Mouse (Mus musculus): Measurements from ENCODE around the gene Apoh. TPM values are rescaled to one million over a fixed set of nuclear protein-coding genes. Genes with fewer than 3 reads are reported as not detected.
A peak's percentile ranks its signal among the peaks of the same experiment; 100 is the strongest.

The Apoh gene
- not detected in 2 replicates for polyA plus RNA-seq (2014; fragmentation: Nextera tagmentation; extraction: Ambion mirVana)

DNA sequence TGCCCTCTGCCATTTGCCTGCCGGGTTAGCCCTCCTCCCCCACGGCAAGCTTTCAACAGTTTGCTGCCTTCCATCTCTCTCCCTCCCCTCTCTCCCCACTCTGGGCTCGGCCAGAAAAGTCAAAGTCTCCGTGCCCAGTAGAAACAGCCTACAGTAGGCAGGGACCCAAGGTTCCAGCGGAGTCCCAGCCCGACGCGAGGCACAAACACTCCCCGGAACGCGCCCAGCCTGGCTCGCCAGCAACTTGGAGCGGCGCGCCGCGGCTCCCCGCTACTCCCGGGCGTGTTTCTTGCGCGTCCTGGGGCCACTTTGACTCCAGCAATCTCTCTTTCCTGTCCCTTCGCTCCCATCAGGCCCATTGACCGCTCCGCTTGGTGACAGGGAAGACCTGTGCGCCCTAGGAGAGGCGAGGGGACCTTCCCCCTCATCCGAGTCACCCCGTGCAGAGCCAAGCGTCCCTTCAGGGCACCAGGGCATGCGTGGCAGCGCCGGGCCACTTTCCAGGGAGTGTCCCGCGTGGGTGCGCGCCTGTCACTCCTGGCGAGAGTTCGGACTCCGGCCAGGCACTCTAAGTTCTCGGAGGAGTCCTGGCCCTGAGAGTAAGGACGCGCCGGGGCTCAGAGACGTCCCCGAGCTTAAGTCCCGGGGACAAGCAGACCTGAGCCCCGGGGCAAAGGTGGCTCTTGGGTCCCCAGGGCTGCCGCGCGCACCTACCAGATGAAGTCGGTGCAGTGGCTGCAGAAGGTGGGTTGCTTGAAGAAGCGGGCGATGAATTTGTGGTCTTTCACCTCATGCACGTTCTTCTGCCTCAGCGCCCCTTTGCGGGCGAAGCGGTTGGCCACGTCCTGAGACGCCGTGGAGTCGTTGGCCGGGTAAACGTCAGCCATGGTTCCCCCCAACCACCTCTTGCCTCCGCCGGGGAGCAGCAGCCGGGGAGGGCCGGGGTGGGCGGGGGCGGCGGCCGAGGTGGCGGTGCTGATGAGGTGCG is at the start of gene Apoh:
Gene Apoh, plus strand, starts transcription at position 574 of the 988 bp plus-strand sequence.
- DNase-seq (ENCODE audit: low spot score) (peak; percentile 76), ATAC-seq (replicated peaks; ENCODE audit: low FRiP score) (peak; percentile 31)
- Histone ChIP-seq H3K36me3 (ENCODE audit: control insufficient read depth, insufficient read depth, low read length) (no peaks in the 10 kb centered on the region), H3K9me3 (ENCODE audit: control insufficient read depth, low read length) (no peaks in the 10 kb centered on the region), H3K4me3 (ENCODE audit: low read depth, low read length) (peak within 1 kb of the TSS; percentile 70), H3K4me1 (replicated peaks; ENCODE audit: control insufficient read depth, insufficient read depth, low read length) (peaks cover 9% of the 10 kb centered on the region), H3K4me2 (ENCODE audit: low read depth, low read length, severe bottlenecking) (peak within 1 kb of the TSS; percentile 100), H3K27ac (ENCODE audit: low read depth, low read length) (peak within 1 kb of the TSS; percentile 53; the same call in 1 of the 2 replicates), H3K9ac (ENCODE audit: low read length) (peak within 1 kb of the TSS; percentile 85), H3K27me3 (ENCODE audit: control insufficient read depth, insufficient read depth, low read length) (peaks cover 10% of the 10 kb centered on the region)
- under 1% methylated on average over 74 of the region's 75 CpGs for WGBS

DNA sequence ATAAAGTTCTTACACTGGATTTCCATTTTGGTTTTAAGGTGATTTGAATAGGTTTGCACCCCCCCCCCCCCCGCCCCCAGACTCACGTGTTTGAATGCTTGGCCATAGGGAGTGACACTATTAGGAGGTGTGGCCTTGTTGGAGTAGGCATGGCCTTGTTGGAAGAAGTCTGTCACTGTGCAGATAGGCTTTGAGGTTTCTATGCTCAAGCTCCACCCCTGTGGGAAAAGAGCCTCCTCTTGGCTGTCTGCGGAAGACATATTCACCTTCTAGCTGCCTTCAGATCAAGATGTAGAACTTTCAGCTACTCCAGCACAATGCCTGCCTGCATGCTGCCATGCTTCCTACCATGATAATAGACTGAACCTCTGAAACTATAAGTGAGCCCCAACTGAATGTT is 49.3 kb upstream of the Apoh start:
- Histone ChIP-seq H3K4me3 (ENCODE audit: low read depth, low read length) (no peak overlapping the region), H3K9me3 (ENCODE audit: control insufficient read depth, low read length) (no peaks in the 10 kb centered on the region), H3K4me1 (replicated peaks; ENCODE audit: control insufficient read depth, insufficient read depth, low read length) (no peaks in the 10 kb centered on the region), H3K36me3 (ENCODE audit: control insufficient read depth, insufficient read depth, low read length) (no peaks in the 10 kb centered on the region), H3K27ac (ENCODE audit: low read depth, low read length) (no peak overlapping the region), H3K9ac (ENCODE audit: low read length) (no peak overlapping the region), H3K27me3 (ENCODE audit: control insufficient read depth, insufficient read depth, low read length) (no peaks in the 10 kb centered on the region), H3K4me2 (ENCODE audit: low read depth, low read length, severe bottlenecking) (no peak overlapping the region)
- ATAC-seq (replicated peaks; ENCODE audit: low FRiP score) = no peak
- 79% methylated on average over 3 of the region's 3 CpGs for WGBS
- DNase-seq (ENCODE audit: low spot score) = no peak

- Histone ChIP-seq H3K4me1 (replicated peaks; ENCODE audit: control insufficient read depth, insufficient read depth, low read length) (no peaks in the 10 kb centered on the region), H3K4me3 (ENCODE audit: low read depth, low read length) (no peak overlapping the region), H3K9me3 (ENCODE audit: control insufficient read depth, low read length) (no peaks in the 10 kb centered on the region), H3K27ac (ENCODE audit: low read depth, low read length) (no peak overlapping the region), H3K9ac (ENCODE audit: low read length) (no peak overlapping the region), H3K4me2 (ENCODE audit: low read depth, low read length, severe bottlenecking) (no peak overlapping the region), H3K27me3 (ENCODE audit: control insufficient read depth, insufficient read depth, low read length) (no peaks in the 10 kb centered on the region), H3K36me3 (ENCODE audit: control insufficient read depth, insufficient read depth, low read length) (no peaks in the 10 kb centered on the region)
- DNase-seq (ENCODE audit: low spot score) (no peak), ATAC-seq (replicated peaks; ENCODE audit: low FRiP score) (no peak)
- 92% methylated on average over 12 of the region's 12 CpGs for WGBS
Measured at GRCm38 (mm10) chr11:108294305-108294813, 48.8 kb upstream of the Apoh start.

GRCm38 (mm10) chr11:108295373-108295772 is 47.8 kb upstream of the Apoh start:
- Histone ChIP-seq H3K4me1 (replicated peaks; ENCODE audit: control insufficient read depth, insufficient read depth, low read length) (no peaks in the 10 kb centered on the region), H3K9ac (ENCODE audit: low read length) (no peak overlapping the region), H3K27ac (ENCODE audit: low read depth, low read length) (no peak overlapping the region), H3K4me3 (ENCODE audit: low read depth, low read length) (no peak overlapping the region), H3K9me3 (ENCODE audit: control insufficient read depth, low read length) (no peaks in the 10 kb centered on the region), H3K4me2 (ENCODE audit: low read depth, low read length, severe bottlenecking) (no peak overlapping the region), H3K36me3 (ENCODE audit: control insufficient read depth, insufficient read depth, low read length) (no peaks in the 10 kb centered on the region), H3K27me3 (ENCODE audit: control insufficient read depth, insufficient read depth, low read length) (no peaks in the 10 kb centered on the region)
- no peak for ATAC-seq (replicated peaks; ENCODE audit: low FRiP score)
- no peak for DNase-seq (ENCODE audit: low spot score)

DNA sequence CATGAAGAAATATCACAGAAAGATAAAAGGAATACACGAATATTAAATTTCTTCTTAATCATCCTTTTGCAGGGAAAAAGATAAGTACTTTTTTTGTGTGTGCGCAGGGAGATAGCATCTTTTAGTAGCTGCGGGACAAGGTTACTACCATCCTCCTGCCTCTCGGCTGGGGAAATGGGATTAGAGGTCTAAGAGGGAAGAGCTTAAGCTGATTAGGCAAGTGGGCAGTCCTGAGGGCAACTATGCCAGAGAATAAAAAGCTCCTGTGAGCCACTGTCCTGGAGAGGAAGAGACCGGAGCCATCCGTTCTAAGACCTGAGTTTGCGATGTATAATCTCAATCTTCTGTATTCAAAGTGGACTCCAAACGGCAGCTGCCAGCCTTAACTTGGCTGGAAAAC is 45.2 kb upstream of the Apoh start:
- 30% methylated on average over 8 of the region's 8 CpGs for WGBS
- Histone ChIP-seq H3K4me3 (ENCODE audit: low read depth, low read length) (no peak overlapping the region), H3K27me3 (ENCODE audit: control insufficient read depth, insufficient read depth, low read length) (no peaks in the 10 kb centered on the region), H3K36me3 (ENCODE audit: control insufficient read depth, insufficient read depth, low read length) (no peaks in the 10 kb centered on the region), H3K4me2 (ENCODE audit: low read depth, low read length, severe bottlenecking) (no peak overlapping the region), H3K4me1 (replicated peaks; ENCODE audit: control insufficient read depth, insufficient read depth, low read length) (no peaks in the 10 kb centered on the region), H3K9ac (ENCODE audit: low read length) (no peak overlapping the region), H3K9me3 (ENCODE audit: control insufficient read depth, low read length) (no peaks in the 10 kb centered on the region), H3K27ac (ENCODE audit: low read depth, low read length) (no peak overlapping the region)
- DNase-seq (ENCODE audit: low spot score) (no peak), ATAC-seq (replicated peaks; ENCODE audit: low FRiP score) (no peak)

GRCm38 (mm10) chr11:108299913-108300312 is 43.2 kb upstream of the Apoh start:
- WGBS = 90% methylated on average over 10 of the region's 10 CpGs
- no peak overlapping the region for H3K9ac ChIP-seq (ENCODE audit: low read length)
- H3K36me3 ChIP-seq (ENCODE audit: control insufficient read depth, insufficient read depth, low read length) = no peaks in the 10 kb centered on the region
- ATAC-seq (replicated peaks; ENCODE audit: low FRiP score) (no peak), DNase-seq (ENCODE audit: low spot score) (no peak)
- no peak overlapping the region for H3K4me3 ChIP-seq (ENCODE audit: low read depth, low read length)
- H3K4me1 ChIP-seq (replicated peaks; ENCODE audit: control insufficient read depth, insufficient read depth, low read length) = no peaks in the 10 kb centered on the region
- H3K27me3 ChIP-seq (ENCODE audit: control insufficient read depth, insufficient read depth, low read length) = no peaks in the 10 kb centered on the region
- H3K27ac ChIP-seq (ENCODE audit: low read depth, low read length) = no peak overlapping the region
- no peak overlapping the region for H3K4me2 ChIP-seq (ENCODE audit: low read depth, low read length, severe bottlenecking)
- H3K9me3 ChIP-seq (ENCODE audit: control insufficient read depth, low read length) = no peaks in the 10 kb centered on the region

GRCm38 (mm10) chr11:108300443-108300842 is 42.7 kb upstream of the Apoh start:
- Histone ChIP-seq H3K4me2 (ENCODE audit: low read depth, low read length, severe bottlenecking) (no peak overlapping the region), H3K27me3 (ENCODE audit: control insufficient read depth, insufficient read depth, low read length) (no peaks in the 10 kb centered on the region), H3K27ac (ENCODE audit: low read depth, low read length) (no peak overlapping the region), H3K36me3 (ENCODE audit: control insufficient read depth, insufficient read depth, low read length) (no peaks in the 10 kb centered on the region), H3K4me1 (replicated peaks; ENCODE audit: control insufficient read depth, insufficient read depth, low read length) (no peaks in the 10 kb centered on the region), H3K4me3 (ENCODE audit: low read depth, low read length) (no peak overlapping the region), H3K9ac (ENCODE audit: low read length) (no peak overlapping the region), H3K9me3 (ENCODE audit: control insufficient read depth, low read length) (no peaks in the 10 kb centered on the region)
- whole genome bisulfite sequencing = 100% methylated on average over 1 of the region's 1 CpGs
- DNase-seq (ENCODE audit: low spot score) (no peak), ATAC-seq (replicated peaks; ENCODE audit: low FRiP score) (no peak)

GRCm38 (mm10) chr11:108301036-108301435 is 42.1 kb upstream of the Apoh start:
- no peak overlapping the region for H3K27ac ChIP-seq (ENCODE audit: low read depth, low read length)
- WGBS = 80% methylated on average over 6 of the region's 6 CpGs
- no peaks in the 10 kb centered on the region for H3K4me1 ChIP-seq (replicated peaks; ENCODE audit: control insufficient read depth, insufficient read depth, low read length)
- H3K36me3 ChIP-seq (ENCODE audit: control insufficient read depth, insufficient read depth, low read length) = no peaks in the 10 kb centered on the region
- no peak for DNase-seq (ENCODE audit: low spot score)
- H3K9ac ChIP-seq (ENCODE audit: low read length) = no peak overlapping the region
- no peaks in the 10 kb centered on the region for H3K27me3 ChIP-seq (ENCODE audit: control insufficient read depth, insufficient read depth, low read length)
- no peak for ATAC-seq (replicated peaks; ENCODE audit: low FRiP score)
- H3K4me2 ChIP-seq (ENCODE audit: low read depth, low read length, severe bottlenecking) = no peak overlapping the region
- no peak overlapping the region for H3K4me3 ChIP-seq (ENCODE audit: low read depth, low read length)
- no peaks in the 10 kb centered on the region for H3K9me3 ChIP-seq (ENCODE audit: control insufficient read depth, low read length)
